Mouse (Mus musculus): ENCODE data around the gene Nadk.

DNA sequence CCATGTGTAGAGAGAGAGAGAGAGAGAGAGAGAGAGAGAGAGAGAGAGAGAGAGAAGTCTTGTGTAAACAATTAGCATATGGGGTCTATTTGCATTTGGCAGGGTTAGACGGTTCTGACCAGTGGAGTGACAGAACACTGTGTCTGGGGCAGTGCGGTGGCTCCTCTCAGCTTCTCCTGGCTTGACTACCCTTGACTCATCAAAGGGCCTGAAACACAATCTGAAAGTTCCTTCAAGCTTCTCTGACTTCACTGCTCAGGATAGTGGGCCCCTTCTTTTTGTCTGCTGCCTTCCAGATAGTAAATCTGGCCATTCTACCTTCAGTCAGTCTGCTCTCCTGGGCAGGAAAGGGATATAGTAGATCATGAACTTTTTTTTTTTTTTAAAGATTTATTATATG, 44.6 kb downstream of the Nadk start:
- TF ChIP-seq CTCF (conservative IDR thresholded peaks at IDR 0.05; ENCODE audit: low read length) (no peak), POU5F1 (IDR thresholded peaks at IDR 0.05; ENCODE audit: borderline replicate concordance, low read length) (no peak), NANOG (IDR thresholded peaks at IDR 0.05; ENCODE audit: borderline replicate concordance, low read length) (no peak)

All from E14TG2a.4 (cell line).